Mouse (Mus musculus) erythroblast, embryonic 14.5 days (primary cell): Measurements from ENCODE around the gene Ccdc183.

Experiments
- GATA1 ChIP-seq: IDR thresholded peaks from 2 replicates; pipeline ENCODE4 v1.6.1; 2012; ENCODE audit warnings: low read length, inconsistent platforms, mixed read lengths
- TAL1 ChIP-seq: IDR thresholded peaks from 3 replicates; pipeline ENCODE4 v1.6.1; 2012; ENCODE audit warnings: low read length, inconsistent platforms, mixed read lengths

- no peak for TF ChIP-seq TAL1
- TF ChIP-seq GATA1: no peak
These were observed 48.2 kb downstream of the Ccdc183 start for GRCm38 (mm10) chr2:25569323-25569722.
